Mouse (Mus musculus): ENCODE results near the gene AV320801.
"Not testable (repeated sequence)": the region's sequence is repeated elsewhere in the genome, so short reads cannot be mapped to it uniquely, and the experiment has no call there.

DNA sequence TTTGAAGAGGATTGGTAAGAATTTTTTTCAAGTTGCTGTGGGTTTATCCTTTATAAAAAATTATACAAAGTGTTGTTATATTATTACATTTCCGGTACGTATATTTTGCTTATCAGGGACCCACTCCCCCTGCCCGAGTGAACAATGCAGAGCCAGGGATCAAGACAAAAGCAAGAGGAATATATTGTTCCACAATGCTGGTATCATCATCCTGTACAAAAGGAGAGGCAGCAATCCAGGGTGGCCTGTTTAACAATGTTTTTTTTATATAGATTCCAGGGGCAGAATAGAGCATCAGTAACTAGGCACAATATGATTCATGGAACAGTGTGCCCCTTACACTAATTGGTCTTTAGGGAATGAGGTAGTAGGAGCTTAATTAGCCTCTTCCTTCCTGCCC is 30.2 kb upstream of the AV320801 start:
- not testable (repeated sequence) for TF ChIP-seq POLR2A, CTCF (IDR thresholded peaks at IDR 0.05; ENCODE audit: insufficient read depth, low read depth, low read length)

Measured in olfactory bulb, adult 2 months (tissue).